ENCODE assay signal across 7 mouse cellular contexts in genomic region chr1:54557301-54558229, GRCm38 (mm10). TPM values are rescaled to one million over a fixed set of nuclear protein-coding genes. Genes with fewer than 3 reads are reported as not detected.
DNase-seq lines count a peak whose midpoint lies in the region; ATAC-seq and TF ChIP-seq lines count a peak whose summit lies in the region.

Gene Pgap1 (minus strand): TSS chr1:54557684.

- intact Hi-C loops in heart, adult 2 months (cut with DNase I) = no loop called here

- no peaks in the 10 kb centered on the region for H3K9me3 ChIP-seq in embryonic facial prominence, embryonic 10.5 days
- H3K9me3 ChIP-seq in limb, embryonic 11.5 days (ENCODE audit: control insufficient read depth, low read length) = no peaks in the 10 kb centered on the region
- H3K9me3 ChIP-seq in midbrain, embryonic 13.5 days = no peaks in the 10 kb centered on the region

- no peaks in the 10 kb centered on the region; the same call in 1 of the 2 replicates for H3K27me3 ChIP-seq in embryonic facial prominence, embryonic 10.5 days (replicated peaks; ENCODE audit: low read depth, poor library complexity, severe bottlenecking)
- H3K27me3 ChIP-seq in heart, adult 2 months (ENCODE audit: control insufficient read depth, insufficient read depth, low read length) = no peaks in the 10 kb centered on the region
- H3K27me3 ChIP-seq in kidney, adult 2 months (replicated peaks; ENCODE audit: control insufficient read depth, insufficient read depth, low read length) = no peaks in the 10 kb centered on the region
- no peaks in the 10 kb centered on the region for H3K27me3 ChIP-seq in limb, embryonic 11.5 days (ENCODE audit: control insufficient read depth, insufficient read depth, low read length)
- H3K27me3 ChIP-seq in midbrain, embryonic 13.5 days = no peaks in the 10 kb centered on the region
- H3K27me3 ChIP-seq in small intestine, adult 2 months (ENCODE audit: control insufficient read depth, insufficient read depth, low read length) = no peaks in the 10 kb centered on the region

- no peak for TF ChIP-seq EP300 in heart, adult 2 months (IDR thresholded peaks at IDR 0.05; ENCODE audit: insufficient read depth, low read depth, low read length)

- under 1% methylated on average over 59 of the region's 59 CpGs for WGBS in embryonic facial prominence, embryonic 10.5 days
- under 1% methylated on average over 59 of the region's 59 CpGs for WGBS in heart, adult 2 months
- 1% methylated on average over 59 of the region's 59 CpGs for WGBS in kidney, adult 2 months
- WGBS in limb, embryonic 11.5 days = under 1% methylated on average over 58 of the region's 59 CpGs
- under 1% methylated on average over 59 of the region's 59 CpGs for WGBS in midbrain, embryonic 13.5 days
- WGBS in small intestine, adult 2 months = under 1% methylated on average over 59 of the region's 59 CpGs

- H3K27ac ChIP-seq in embryonic facial prominence, embryonic 10.5 days (replicated peaks) = peak within 1 kb of the TSS; percentile 85
- peak within 1 kb of the TSS; percentile 72 for H3K27ac ChIP-seq in heart, adult 2 months
- peak within 1 kb of the TSS; percentile 37 for H3K27ac ChIP-seq in kidney, adult 2 months (ENCODE audit: insufficient read depth, low read depth, low read length)
- H3K27ac ChIP-seq in limb, embryonic 11.5 days (replicated peaks; ENCODE audit: low read depth, low read length) = no peak within 1 kb of the TSS
- H3K27ac ChIP-seq in midbrain, embryonic 13.5 days = peak within 1 kb of the TSS; percentile 90
- H3K27ac ChIP-seq in small intestine, adult 2 months (ENCODE audit: insufficient read depth, low read depth, low read length) = peak within 1 kb of the TSS; percentile 14

- H3K4me3 ChIP-seq in embryonic facial prominence, embryonic 10.5 days = peak within 1 kb of the TSS; percentile 82
- H3K4me3 ChIP-seq in heart, adult 2 months = peak within 1 kb of the TSS; percentile 95
- peak within 1 kb of the TSS; percentile 63 for H3K4me3 ChIP-seq in kidney, adult 2 months (ENCODE audit: insufficient read depth, low read depth, low read length)
- H3K4me3 ChIP-seq in limb, embryonic 11.5 days (ENCODE audit: low read depth, low read length) = peak within 1 kb of the TSS; percentile 62
- H3K4me3 ChIP-seq in midbrain, embryonic 13.5 days (replicated peaks) = peak within 1 kb of the TSS; percentile 84
- peak within 1 kb of the TSS; percentile 68 for H3K4me3 ChIP-seq in small intestine, adult 2 months (ENCODE audit: low read depth, low read length)

- ATAC-seq in limb, embryonic 11.5 days (ENCODE audit: insufficient number of reproducible peaks, low FRiP score, low TSS enrichment, low read depth) = peak; percentile 98
- ATAC-seq in midbrain, embryonic 13.5 days = peak; percentile 100

- peak; percentile 67 for TF ChIP-seq POLR2A in heart, adult 2 months (IDR thresholded peaks at IDR 0.05; ENCODE audit: insufficient read depth, low read depth, low read length)
- TF ChIP-seq POLR2A in kidney, adult 2 months (IDR thresholded peaks at IDR 0.05; ENCODE audit: low read depth, low read length) = no peak
- TF ChIP-seq POLR2A in small intestine, adult 2 months (IDR thresholded peaks at IDR 0.05; ENCODE audit: low read depth, low read length) = peak; percentile 18; the same call in 1 of the 2 replicates

- no peak for TF ChIP-seq CTCF in heart, adult 2 months (IDR thresholded peaks at IDR 0.05)
- no peak for TF ChIP-seq CTCF in kidney, adult 2 months (conservative IDR thresholded peaks at IDR 0.05; ENCODE audit: insufficient read depth, insufficient read length, low read depth, low read length)
- no peak for TF ChIP-seq CTCF in small intestine, adult 2 months (IDR thresholded peaks at IDR 0.05; ENCODE audit: extremely low read depth, insufficient read length, insufficient replicate concordance, low read depth, low read length)

- peak; percentile 94 for DNase-seq in adrenal gland, postnatal 10 days
- DNase-seq in embryonic facial prominence, embryonic 10.5 days (ENCODE audit: low spot score) = peak; percentile 94
- peak; percentile 90 to 92 for DNase-seq in heart, adult 2 months
- DNase-seq in kidney, adult 2 months = peak; percentile 91
- peak; percentile 90 for DNase-seq in limb, embryonic 11.5 days (ENCODE audit: low spot score)

- peak within 1 kb of the TSS; percentile 90 for H3K4me2 ChIP-seq in limb, embryonic 11.5 days (ENCODE audit: low read depth, severe bottlenecking)
- H3K4me2 ChIP-seq in midbrain, embryonic 13.5 days (replicated peaks) = peak within 1 kb of the TSS; percentile 77

- H3K4me1 ChIP-seq in embryonic facial prominence, embryonic 10.5 days = peaks cover 3% of the 10 kb centered on the region
- no peaks in the 10 kb centered on the region for H3K4me1 ChIP-seq in heart, adult 2 months (ENCODE audit: control insufficient read depth, insufficient read depth, low read length)
- no peaks in the 10 kb centered on the region; the same call in 1 of the 2 replicates for H3K4me1 ChIP-seq in kidney, adult 2 months (ENCODE audit: control insufficient read depth, insufficient read depth, low read length)
- H3K4me1 ChIP-seq in limb, embryonic 11.5 days (ENCODE audit: control insufficient read depth, insufficient read depth, low read length) = no peaks in the 10 kb centered on the region
- H3K4me1 ChIP-seq in midbrain, embryonic 13.5 days (replicated peaks) = peaks cover 13% of the 10 kb centered on the region
- no peaks in the 10 kb centered on the region for H3K4me1 ChIP-seq in small intestine, adult 2 months (ENCODE audit: control insufficient read depth, insufficient read depth, insufficient read length, low read length)

- H3K9ac ChIP-seq in heart, adult 2 months (ENCODE audit: low read depth, low read length) = peak within 1 kb of the TSS; percentile 62
- H3K9ac ChIP-seq in limb, embryonic 11.5 days (ENCODE audit: low read length) = peak within 1 kb of the TSS; percentile 57
- H3K9ac ChIP-seq in midbrain, embryonic 13.5 days (replicated peaks) = peak within 1 kb of the TSS; percentile 90

- no peaks in the 10 kb centered on the region for H3K79me2 ChIP-seq in heart, adult 2 months (replicated peaks; ENCODE audit: control insufficient read depth, insufficient read depth, low read length)

- H3K36me3 ChIP-seq in embryonic facial prominence, embryonic 10.5 days (replicated peaks) = no peaks in the 10 kb centered on the region
- no peaks in the 10 kb centered on the region for H3K36me3 ChIP-seq in heart, adult 2 months (ENCODE audit: control insufficient read depth, insufficient read depth, low read length)
- H3K36me3 ChIP-seq in kidney, adult 2 months (ENCODE audit: control insufficient read depth, insufficient read depth, low read length) = no peaks in the 10 kb centered on the region
- no peaks in the 10 kb centered on the region for H3K36me3 ChIP-seq in limb, embryonic 11.5 days (ENCODE audit: control insufficient read depth, insufficient read depth, low read length)
- no peaks in the 10 kb centered on the region for H3K36me3 ChIP-seq in midbrain, embryonic 13.5 days
- no peaks in the 10 kb centered on the region for H3K36me3 ChIP-seq in small intestine, adult 2 months (ENCODE audit: control insufficient read depth, insufficient read depth, low read length)

RNA-seq across cellular contexts. Expression of gene Pgap1, which starts in this region (rescaled TPM):
- total RNA-seq in adrenal gland, postnatal 10 days (2021) = 1 to 10 TPM; 7.2 to 9.1 TPM
- 5.8 and 6.2 TPM in 2 replicates for polyA plus RNA-seq in embryonic facial prominence, embryonic 10.5 days (2016; fragmentation: Nextera tagmentation; extraction: Ambion mirVana)
- 1 to 10 TPM; 3.6 to 3.8 TPM for total RNA-seq in heart, adult 2 months (2021)
- polyA plus RNA-seq in heart, adult 2 months (2012; rRNA removed) = 0.72 and 1.3 TPM in 2 replicates
- polyA plus RNA-seq in kidney, adult 2 months (2012; rRNA removed) = 2.3 and 2.8 TPM in 2 replicates
- 6.8 and 7.9 TPM in 2 replicates for polyA plus RNA-seq in limb, embryonic 11.5 days (2014; fragmentation: Nextera tagmentation; extraction: Ambion mirVana)
- 27.5 and 27.9 TPM in 2 replicates for polyA plus RNA-seq in midbrain, embryonic 13.5 days (2015; fragmentation: Nextera tagmentation; extraction: Ambion mirVana)
- polyA plus RNA-seq in small intestine, adult 2 months (2012; rRNA removed) = 0.51 and 0.61 TPM in 2 replicates
